Comparison of ENCODE assay signal across 20 mouse cellular contexts in the genomic region with DNA sequence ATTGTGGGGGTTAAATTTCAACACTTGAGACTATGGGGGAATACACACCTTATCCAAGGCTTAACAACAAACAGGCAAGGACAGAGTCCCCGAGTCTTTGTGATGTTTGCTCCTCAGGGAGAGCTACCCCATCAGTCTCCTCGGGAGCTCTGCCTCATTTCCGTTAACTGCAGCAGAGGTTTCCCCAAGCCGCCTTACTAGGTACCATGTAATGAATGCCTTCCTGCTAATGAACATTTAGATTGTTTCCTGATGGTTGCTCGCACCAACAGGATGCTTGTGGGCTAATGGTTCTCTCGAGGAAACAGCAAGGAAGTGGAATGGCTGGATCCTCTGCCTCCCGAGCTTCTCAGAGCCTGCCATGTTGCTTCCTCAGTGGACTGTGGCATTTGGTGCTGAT.
DNase-seq lines count a peak whose midpoint lies in the region; ATAC-seq and TF ChIP-seq lines count a peak whose summit lies in the region.
"Had no signal": no experiment of that assay in that cellular context is flagged by ENCODE, and none has a peak within 500 bp of the region (broad histone marks: within the 10 kb centered on the region; RNA-seq: fewer than 3 reads in every experiment).

No protein-coding gene starts in this region.

- peak; percentile 43; the same call in 1 of the 2 replicates for ATAC-seq in hindbrain, embryonic 13.5 days (ENCODE audit: low FRiP score)
- no peak for ATAC-seq in hindbrain, embryonic 12.5 days (ENCODE audit: low FRiP score)
- no peak for ATAC-seq in midbrain, postnatal 0 days (ENCODE audit: low FRiP score)
- no peak for ATAC-seq in midbrain, embryonic 11.5 days (ENCODE audit: low FRiP score)
- no peak for ATAC-seq in hindbrain, postnatal 0 days
- peak; percentile 62 for ATAC-seq in neural tube, embryonic 15.5 days (ENCODE audit: low FRiP score)
- ATAC-seq: activated CD4-positive, CD25-positive, alpha-beta regulatory T cell, adult 4 months; forebrain, postnatal 0 days; inflammation-experienced regulatory T-cells, adult 6 months; intestine, postnatal 0 days; Patski had no signal

- peak; percentile 34 for DNase-seq in midbrain, postnatal 0 days (ENCODE audit: low spot score)
- DNase-seq in midbrain, embryonic 11.5 days (ENCODE audit: low spot score, missing footprints) = no peak
- peak; percentile 22 for DNase-seq in hindbrain, postnatal 0 days (ENCODE audit: low spot score)
- no peak for DNase-seq in frontal cortex, postnatal 25 days (ENCODE audit: low spot score in 2 of 2)
- DNase-seq: adrenal gland, postnatal 14 days; cerebellum, adult 18-20 months; cerebellum, postnatal 10 days; forebrain, postnatal 0 days; gastrocnemius, adult 2 months; gastrocnemius, postnatal 25 days; heart, postnatal 10 days; heart, postnatal 4 days had no signal

- peak overlapping the region; percentile 67 for H3K27ac ChIP-seq in hindbrain, embryonic 13.5 days
- H3K27ac ChIP-seq in hindbrain, embryonic 12.5 days = no peak overlapping the region; the same call in 1 of the 2 replicates
- no peak overlapping the region for H3K27ac ChIP-seq in midbrain, postnatal 0 days (ENCODE audit: low read depth, low read length)
- H3K27ac ChIP-seq in midbrain, embryonic 11.5 days (ENCODE audit: low read depth, low read length) = no peak overlapping the region
- no peak overlapping the region for H3K27ac ChIP-seq in hindbrain, postnatal 0 days
- H3K27ac ChIP-seq in neural tube, embryonic 15.5 days (replicated peaks) = peak overlapping the region; percentile 60
- H3K27ac ChIP-seq: gastrocnemius, adult 2 months had no signal

- no peaks in the 10 kb centered on the region for H3K36me3 ChIP-seq in hindbrain, embryonic 13.5 days
- no peaks in the 10 kb centered on the region for H3K36me3 ChIP-seq in hindbrain, embryonic 12.5 days
- no peaks in the 10 kb centered on the region for H3K36me3 ChIP-seq in midbrain, postnatal 0 days (ENCODE audit: insufficient read depth, low read length)
- H3K36me3 ChIP-seq in midbrain, embryonic 11.5 days (ENCODE audit: control insufficient read depth, insufficient read depth, low read length) = no peaks in the 10 kb centered on the region
- H3K36me3 ChIP-seq in hindbrain, postnatal 0 days (ENCODE audit: insufficient read depth, low read length) = no peaks in the 10 kb centered on the region
- no peaks in the 10 kb centered on the region for H3K36me3 ChIP-seq in neural tube, embryonic 15.5 days

- H3K4me1 ChIP-seq in hindbrain, embryonic 13.5 days (replicated peaks) = peaks cover 30% of the 10 kb centered on the region
- peaks cover 27% of the 10 kb centered on the region for H3K4me1 ChIP-seq in hindbrain, embryonic 12.5 days
- H3K4me1 ChIP-seq in midbrain, postnatal 0 days (ENCODE audit: insufficient read depth, low read length) = no peaks in the 10 kb centered on the region
- H3K4me1 ChIP-seq in midbrain, embryonic 11.5 days (ENCODE audit: control insufficient read depth, insufficient read depth, low read length) = no peaks in the 10 kb centered on the region
- H3K4me1 ChIP-seq in hindbrain, postnatal 0 days (ENCODE audit: insufficient read depth, low read length) = no peaks in the 10 kb centered on the region
- H3K4me1 ChIP-seq in neural tube, embryonic 15.5 days = peaks cover 22% of the 10 kb centered on the region

- no peaks in the 10 kb centered on the region for H3K9me3 ChIP-seq in hindbrain, embryonic 13.5 days
- no peaks in the 10 kb centered on the region for H3K9me3 ChIP-seq in hindbrain, embryonic 12.5 days (replicated peaks)
- no peaks in the 10 kb centered on the region for H3K9me3 ChIP-seq in midbrain, postnatal 0 days (ENCODE audit: low read length)
- no peaks in the 10 kb centered on the region for H3K9me3 ChIP-seq in midbrain, embryonic 11.5 days (ENCODE audit: control insufficient read depth, low read length)
- H3K9me3 ChIP-seq in hindbrain, postnatal 0 days (ENCODE audit: low read length) = no peaks in the 10 kb centered on the region
- H3K9me3 ChIP-seq in neural tube, embryonic 15.5 days (replicated peaks) = no peaks in the 10 kb centered on the region

- H3K9ac ChIP-seq in hindbrain, embryonic 13.5 days = no peak overlapping the region
- H3K9ac ChIP-seq in hindbrain, embryonic 12.5 days = no peak overlapping the region
- H3K9ac ChIP-seq in midbrain, postnatal 0 days (replicated peaks; ENCODE audit: low read length, poor library complexity, severe bottlenecking) = no peak overlapping the region
- no peak overlapping the region for H3K9ac ChIP-seq in midbrain, embryonic 11.5 days (ENCODE audit: low read length)
- H3K9ac ChIP-seq in hindbrain, postnatal 0 days (replicated peaks; ENCODE audit: low read length) = no peak overlapping the region
- H3K9ac ChIP-seq in neural tube, embryonic 15.5 days (replicated peaks) = no peak overlapping the region
- H3K9ac ChIP-seq: forebrain, postnatal 0 days had no signal

- 47% methylated on average over 7 of the region's 7 CpGs for WGBS in hindbrain, embryonic 13.5 days
- WGBS in hindbrain, embryonic 12.5 days = 57% methylated on average over 7 of the region's 7 CpGs
- 70% methylated on average over 7 of the region's 7 CpGs for WGBS in midbrain, postnatal 0 days
- 78% methylated on average over 7 of the region's 7 CpGs for WGBS in midbrain, embryonic 11.5 days
- 66% methylated on average over 7 of the region's 7 CpGs for WGBS in hindbrain, postnatal 0 days
- 27% methylated on average over 7 of the region's 7 CpGs for WGBS in neural tube, embryonic 15.5 days

- no peak overlapping the region for H3K4me3 ChIP-seq in hindbrain, embryonic 13.5 days
- no peak overlapping the region for H3K4me3 ChIP-seq in hindbrain, embryonic 12.5 days
- H3K4me3 ChIP-seq in midbrain, postnatal 0 days (ENCODE audit: low read depth, low read length) = no peak overlapping the region
- no peak overlapping the region for H3K4me3 ChIP-seq in midbrain, embryonic 11.5 days (ENCODE audit: low read depth, low read length)
- no peak overlapping the region for H3K4me3 ChIP-seq in hindbrain, postnatal 0 days (ENCODE audit: low read length)
- no peak overlapping the region for H3K4me3 ChIP-seq in neural tube, embryonic 15.5 days (replicated peaks)
- H3K4me3 ChIP-seq: gastrocnemius, adult 2 months had no signal

- no peaks in the 10 kb centered on the region for H3K27me3 ChIP-seq in hindbrain, embryonic 13.5 days
- no peaks in the 10 kb centered on the region for H3K27me3 ChIP-seq in hindbrain, embryonic 12.5 days
- no peaks in the 10 kb centered on the region for H3K27me3 ChIP-seq in midbrain, postnatal 0 days (ENCODE audit: insufficient read depth, low read length)
- H3K27me3 ChIP-seq in midbrain, embryonic 11.5 days (ENCODE audit: control insufficient read depth, insufficient read depth, low read length) = no peaks in the 10 kb centered on the region
- no peaks in the 10 kb centered on the region for H3K27me3 ChIP-seq in hindbrain, postnatal 0 days (ENCODE audit: insufficient read depth, low read length)
- no peaks in the 10 kb centered on the region for H3K27me3 ChIP-seq in neural tube, embryonic 15.5 days (replicated peaks)
- H3K27me3 ChIP-seq: CH12.LX, Patski had no signal

- TF ChIP-seq CTCF in midbrain, postnatal 0 days (IDR thresholded peaks at IDR 0.05) = no peak
- no peak for TF ChIP-seq CTCF in hindbrain, postnatal 0 days (IDR thresholded peaks at IDR 0.05; ENCODE audit: low read depth)

- no peak overlapping the region for H3K4me2 ChIP-seq in hindbrain, embryonic 13.5 days
- no peak overlapping the region for H3K4me2 ChIP-seq in hindbrain, embryonic 12.5 days (replicated peaks)
- H3K4me2 ChIP-seq in midbrain, postnatal 0 days (ENCODE audit: low read depth, low read length, poor library complexity, severe bottlenecking) = no peak overlapping the region
- H3K4me2 ChIP-seq in midbrain, embryonic 11.5 days = no peak overlapping the region
- no peak overlapping the region for H3K4me2 ChIP-seq in hindbrain, postnatal 0 days (ENCODE audit: low read depth, low read length)
- no peak overlapping the region for H3K4me2 ChIP-seq in neural tube, embryonic 15.5 days

Comparison
In these comparisons a context has a peak if more than half of its experiments do, and no peak if none do; other contexts are left out.
1. ATAC-seq: peak in hindbrain, embryonic 13.5 days (single experiment) and neural tube, embryonic 15.5 days (single experiment); none in hindbrain, embryonic 12.5 days (single experiment), midbrain, postnatal 0 days (single experiment), midbrain, embryonic 11.5 days (single experiment) and hindbrain, postnatal 0 days (single experiment).
2. H3K27ac ChIP-seq: peak in hindbrain, embryonic 13.5 days (single experiment) and neural tube, embryonic 15.5 days (single experiment); none in hindbrain, embryonic 12.5 days (single experiment), midbrain, postnatal 0 days (single experiment), midbrain, embryonic 11.5 days (single experiment) and hindbrain, postnatal 0 days (single experiment).
3. DNase-seq: peak in midbrain, postnatal 0 days (single experiment) and hindbrain, postnatal 0 days (single experiment); none in midbrain, embryonic 11.5 days (single experiment) and frontal cortex, postnatal 25 days (0 of 2).